8 mouse cellular contexts compared by ENCODE assay signal in the genomic region with DNA sequence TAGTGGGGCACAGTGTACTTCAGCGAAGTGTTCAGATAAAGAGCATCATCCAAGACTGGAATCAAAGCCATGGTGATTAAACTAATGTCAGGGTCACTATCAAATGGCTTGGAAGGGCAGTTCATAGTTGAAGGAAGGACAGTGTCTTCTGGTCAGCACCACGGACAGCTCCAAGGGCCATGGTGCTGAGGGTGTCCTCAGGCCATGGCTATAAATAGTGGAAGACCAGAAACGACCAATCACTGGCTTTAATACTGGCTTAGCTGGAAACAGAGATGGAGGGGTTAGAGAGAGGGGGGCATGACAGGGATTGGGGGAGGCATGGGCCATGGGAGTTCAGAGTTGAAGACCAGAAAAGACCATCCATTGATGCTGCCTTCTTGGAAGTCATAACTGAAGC.
DNase-seq lines count a peak whose midpoint lies in the region; ATAC-seq lines count a peak whose summit lies in the region.

No protein-coding gene starts in this region.

- 20% methylated on average over 3 of the region's 3 CpGs for WGBS in forebrain, embryonic 11.5 days
- WGBS in forebrain, embryonic 13.5 days, result 23% methylated on average over 3 of the region's 3 CpGs
- 10% methylated on average over 3 of the region's 3 CpGs for WGBS in heart, embryonic 10.5 days
- WGBS in limb, embryonic 11.5 days, result 11% methylated on average over 3 of the region's 3 CpGs

- no peak overlapping the region for H3K4me2 ChIP-seq in forebrain, embryonic 11.5 days (ENCODE audit: low read depth, low read length, severe bottlenecking)
- no peak overlapping the region for H3K4me2 ChIP-seq in forebrain, embryonic 13.5 days
- no peak overlapping the region for H3K4me2 ChIP-seq in limb, embryonic 11.5 days (ENCODE audit: low read depth, severe bottlenecking)

- H3K9ac ChIP-seq in forebrain, embryonic 11.5 days (ENCODE audit: low read length), result no peak overlapping the region
- no peak overlapping the region for H3K9ac ChIP-seq in forebrain, embryonic 13.5 days
- H3K9ac ChIP-seq in limb, embryonic 11.5 days (ENCODE audit: low read length), result no peak overlapping the region

- no peak for ATAC-seq in forebrain, embryonic 11.5 days (replicated peaks; ENCODE audit: low FRiP score)
- no peak for ATAC-seq in forebrain, embryonic 13.5 days
- ATAC-seq in limb, embryonic 11.5 days (ENCODE audit: insufficient number of reproducible peaks, low FRiP score, low TSS enrichment, low read depth), result no peak
- no peak for ATAC-seq in megakaryocyte, adult 5-6 weeks (ENCODE audit: poor library complexity, severe bottlenecking)

- H3K4me3 ChIP-seq in forebrain, embryonic 11.5 days (ENCODE audit: low read depth, low read length), result no peak overlapping the region
- H3K4me3 ChIP-seq in forebrain, embryonic 13.5 days, result no peak overlapping the region
- H3K4me3 ChIP-seq in heart, embryonic 10.5 days, result no peak overlapping the region
- no peak overlapping the region for H3K4me3 ChIP-seq in limb, embryonic 11.5 days (ENCODE audit: low read depth, low read length)

- peak; percentile 77 for DNase-seq in forebrain, embryonic 11.5 days (ENCODE audit: low spot score)
- DNase-seq in adipocyte (ENCODE audit: low spot score), result peak; percentile 89
- DNase-seq in heart, embryonic 10.5 days (ENCODE audit: low spot score), result peak; percentile 80
- peak; percentile 83 for DNase-seq in limb, embryonic 11.5 days (ENCODE audit: low spot score)
- peak; percentile 71 for DNase-seq in ovary, postnatal 36 days (ENCODE audit: low spot score)
- DNase-seq in left cerebral cortex, postnatal 36 days (ENCODE audit: low spot score in 2 of 2), result no peak

- H3K4me1 ChIP-seq in forebrain, embryonic 11.5 days (replicated peaks; ENCODE audit: control insufficient read depth, insufficient read depth, low read length), result peaks cover 4% of the 10 kb centered on the region; the same call in 1 of the 2 replicates
- H3K4me1 ChIP-seq in forebrain, embryonic 13.5 days, result peaks cover 7% of the 10 kb centered on the region; the same call in 1 of the 2 replicates
- no peaks in the 10 kb centered on the region for H3K4me1 ChIP-seq in heart, embryonic 10.5 days
- no peaks in the 10 kb centered on the region for H3K4me1 ChIP-seq in limb, embryonic 11.5 days (ENCODE audit: control insufficient read depth, insufficient read depth, low read length)

- no peaks in the 10 kb centered on the region for H3K27me3 ChIP-seq in forebrain, embryonic 11.5 days (ENCODE audit: control insufficient read depth, insufficient read depth, low read length)
- H3K27me3 ChIP-seq in forebrain, embryonic 13.5 days, result no peaks in the 10 kb centered on the region; the same call in 1 of the 2 replicates
- no peaks in the 10 kb centered on the region for H3K27me3 ChIP-seq in heart, embryonic 10.5 days (ENCODE audit: insufficient read depth, poor library complexity, severe bottlenecking)
- H3K27me3 ChIP-seq in limb, embryonic 11.5 days (ENCODE audit: control insufficient read depth, insufficient read depth, low read length), result no peaks in the 10 kb centered on the region

- H3K36me3 ChIP-seq in forebrain, embryonic 11.5 days (ENCODE audit: control insufficient read depth, insufficient read depth, low read length), result no peaks in the 10 kb centered on the region
- H3K36me3 ChIP-seq in forebrain, embryonic 13.5 days (ENCODE audit: poor library complexity, severe bottlenecking), result no peaks in the 10 kb centered on the region
- no peaks in the 10 kb centered on the region for H3K36me3 ChIP-seq in heart, embryonic 10.5 days
- no peaks in the 10 kb centered on the region for H3K36me3 ChIP-seq in limb, embryonic 11.5 days (ENCODE audit: control insufficient read depth, insufficient read depth, low read length)

- intact Hi-C loops in left cerebral cortex, postnatal 36 days (cut with DNase I), result no loop called here

- no peak overlapping the region for H3K27ac ChIP-seq in forebrain, embryonic 11.5 days (ENCODE audit: low read depth, low read length)
- H3K27ac ChIP-seq in forebrain, embryonic 13.5 days, result no peak overlapping the region
- H3K27ac ChIP-seq in heart, embryonic 10.5 days, result no peak overlapping the region
- H3K27ac ChIP-seq in limb, embryonic 11.5 days (replicated peaks; ENCODE audit: low read depth, low read length), result no peak overlapping the region

- H3K9me3 ChIP-seq in forebrain, embryonic 11.5 days (ENCODE audit: control insufficient read depth, low read length), result peaks cover 3% of the 10 kb centered on the region; the same call in 1 of the 2 replicates
- no peaks in the 10 kb centered on the region for H3K9me3 ChIP-seq in forebrain, embryonic 13.5 days (replicated peaks)
- no peaks in the 10 kb centered on the region for H3K9me3 ChIP-seq in heart, embryonic 10.5 days
- H3K9me3 ChIP-seq in limb, embryonic 11.5 days (ENCODE audit: control insufficient read depth, low read length), result no peaks in the 10 kb centered on the region

Comparison
In these comparisons a context has a peak if more than half of its experiments do, and no peak if none do; other contexts are left out.
1. DNase-seq: peak in forebrain, embryonic 11.5 days (single experiment), adipocyte (single experiment), heart, embryonic 10.5 days (single experiment), limb, embryonic 11.5 days (single experiment) and ovary, postnatal 36 days (single experiment); none in left cerebral cortex, postnatal 36 days (0 of 2).